Comparison of ENCODE assay signal across 12 mouse cellular contexts in genomic region chr4:149325411-149326162, GRCm38 (mm10). TPM values are rescaled to one million over a fixed set of nuclear protein-coding genes. Genes with fewer than 3 reads are reported as not detected.
DNase-seq lines count a peak whose midpoint lies in the region; TF ChIP-seq lines count a peak whose summit lies in the region.
"Had no signal": no experiment of that assay in that cellular context is flagged by ENCODE, and none has a peak within 500 bp of the region (broad histone marks: within the 10 kb centered on the region; RNA-seq: fewer than 3 reads in every experiment).

No protein-coding gene starts in this region.

- TF ChIP-seq POLR2A in liver, adult 2 months (IDR thresholded peaks at IDR 0.05; ENCODE audit: extremely low read depth, insufficient read depth, low read length): no peak

- peak; percentile 36 for DNase-seq in gastrocnemius, adult 2 months
- no peak for DNase-seq in gastrocnemius, postnatal 25 days
- DNase-seq in liver, adult 2 months (ENCODE audit: extremely low read depth, low read depth, low spot score): peak; percentile 57
- DNase-seq in liver: no peak
- DNase-seq in adrenal gland, adult 8-10 months: peak; percentile 82
- peak; percentile 33 to 41 for DNase-seq in heart, postnatal 36 days
- no peak for DNase-seq in right cerebral cortex, postnatal 25 days
- DNase-seq in layer of hippocampus, adult 8-10 months (ENCODE audit: low spot score in 2 of 2): no peak
- DNase-seq: embryo, embryonic 11 days; right cerebral cortex, postnatal 14 days had no signal

- intact Hi-C loops in gastrocnemius, adult 2 months (cut with DNase I): no loop called here
- intact Hi-C loops in heart, postnatal 36 days (cut with DNase I): loop anchor here (2.0 kb wide), 1 partner anchor 19 kb away; no protein-coding TSS in a partner anchor

- peak; percentile 39; the same call in 1 of the 2 replicates for TF ChIP-seq CTCF in gastrocnemius, adult 2 months (IDR thresholded peaks at IDR 0.05)
- TF ChIP-seq CTCF in liver, adult 2 months (IDR thresholded peaks at IDR 0.05; ENCODE audit: low read depth, low read length): no peak

- H3K4me1 ChIP-seq in liver, adult 2 months (ENCODE audit: control insufficient read depth, insufficient read depth, low read length): peaks cover 4% of the 10 kb centered on the region
- H3K4me1 ChIP-seq: forebrain, embryonic 13.5 days had no signal

- peak overlapping the region; percentile 46 for H3K27ac ChIP-seq in gastrocnemius, adult 2 months
- H3K27ac ChIP-seq in liver, adult 2 months (replicated peaks; ENCODE audit: insufficient read depth, low read depth, low read length): no peak overlapping the region
- H3K27ac ChIP-seq: forebrain, embryonic 13.5 days; lung, embryonic 15.5 days had no signal

- H3K9ac ChIP-seq in liver, adult 2 months (ENCODE audit: low read depth, low read length): no peak overlapping the region
- H3K9ac ChIP-seq: forebrain, embryonic 13.5 days; lung, embryonic 15.5 days had no signal

- H3K36me3 ChIP-seq in liver, adult 2 months (ENCODE audit: control insufficient read depth, insufficient read depth, low read length): peaks cover 20% of the 10 kb centered on the region

- H3K79me2 ChIP-seq in liver, adult 2 months (ENCODE audit: control insufficient read depth, insufficient read depth, low read length): no peaks in the 10 kb centered on the region

- no peak overlapping the region for H3K4me3 ChIP-seq in gastrocnemius, adult 2 months
- no peak overlapping the region for H3K4me3 ChIP-seq in liver, adult 2 months (ENCODE audit: insufficient read depth, low read depth, low read length)
- H3K4me3 ChIP-seq: forebrain, embryonic 13.5 days; lung, embryonic 15.5 days had no signal

- no peaks in the 10 kb centered on the region for H3K27me3 ChIP-seq in liver, adult 2 months (ENCODE audit: control insufficient read depth, insufficient read depth, low read length)
- H3K27me3 ChIP-seq: forebrain, embryonic 13.5 days; lung, embryonic 15.5 days had no signal

- WGBS in liver, adult 2 months: 57% methylated on average over 10 of the region's 10 CpGs

RNA-seq across cellular contexts. Expression of gene Kif1b, which starts 18.1 kb away (rescaled TPM):
- total RNA-seq in gastrocnemius, adult 2 months (2021): 100 to 1,000 TPM; 256 to 358 TPM
- 100 to 1,000 TPM; 304 to 308 TPM for total RNA-seq in gastrocnemius, postnatal 25 days (2021)
- 74.4 and 94.2 TPM in 2 replicates for total RNA-seq in liver, adult 2 months (2014; rRNA removed)
- 38.4 and 41.2 TPM in 2 replicates for polyA plus RNA-seq in liver, adult 2 months (2012; rRNA removed)
- 100 to 1,000 TPM; 136 to 190 (median 174) TPM for total RNA-seq in adrenal gland, adult 8-10 months (2022)
- total RNA-seq in heart, postnatal 36 days (2021): 100 to 1,000 TPM; 148 to 157 TPM
- total RNA-seq in layer of hippocampus, adult 8-10 months (2022): 100 to 1,000 TPM; 401 to 453 (median 422) TPM

Comparison
In these comparisons a context has a peak if more than half of its experiments do, and no peak if none do; other contexts are left out.
1. DNase-seq: peak in gastrocnemius, adult 2 months (single experiment), liver, adult 2 months (single experiment), adrenal gland, adult 8-10 months (single experiment) and heart, postnatal 36 days (2 of 2); none in gastrocnemius, postnatal 25 days (single experiment), liver (single experiment), right cerebral cortex, postnatal 25 days (single experiment) and layer of hippocampus, adult 8-10 months (0 of 2).